Mouse (Mus musculus) hindbrain, embryonic 15.5 days (tissue): ENCODE data around the gene Rapgef6. TPM values are rescaled to one million over a fixed set of nuclear protein-coding genes. Genes with fewer than 3 reads are reported as not detected.
"Not testable (repeated sequence)": the region's sequence is repeated elsewhere in the genome, so short reads cannot be mapped to it uniquely, and the experiment has no call there.

ENCODE experiments used
- ATAC-seq: fragments of 200-750 bp; cut with Nextera tagmentation; 2 replicates; pipeline ENCODE4 v1.8.0; 2017; ENCODE audit warnings: low read depth, moderate number of reproducible peaks, moderate TSS enrichment; ENCODE audit not compliant: low FRiP score
- H3K27ac ChIP-seq: fragments of 300-500 bp; sonication (generic); replicated peaks from 2 replicates; pipeline ENCODE4 v1.5.1; 2015; ENCODE audit warnings: mild to moderate bottlenecking, inconsistent platforms
- H3K27me3 ChIP-seq: fragments of 300-500 bp; sonication (generic); 2 replicates; pipeline ENCODE4 v1.6.1; 2015; ENCODE audit warnings: control low read depth, inconsistent platforms
- H3K36me3 ChIP-seq: fragments of 300-500 bp; sonication (generic); 2 replicates; pipeline ENCODE4 v1.6.1; 2015; ENCODE audit warnings: control low read depth, inconsistent platforms
- H3K4me1 ChIP-seq: fragments of 300-500 bp; sonication (generic); replicated peaks from 2 replicates; pipeline ENCODE4 v1.6.1; 2015; ENCODE audit warnings: control low read depth, inconsistent platforms
- H3K4me2 ChIP-seq: fragments of 300-500 bp; sonication (generic); 2 replicates; pipeline ENCODE4 v1.6.1; 2015; ENCODE audit warnings: moderate library complexity, mild to moderate bottlenecking, inconsistent platforms
- H3K4me3 ChIP-seq: fragments of 300-500 bp; sonication (generic); 2 replicates; pipeline ENCODE4 v1.5.1; 2015; ENCODE audit warnings: mild to moderate bottlenecking, inconsistent platforms
- H3K9ac ChIP-seq: fragments of 300-500 bp; sonication (generic); 2 replicates; pipeline ENCODE4 v1.6.1; 2015; ENCODE audit warnings: inconsistent platforms
- H3K9me3 ChIP-seq: fragments of 300-500 bp; sonication (generic); 2 replicates; pipeline ENCODE4 v1.6.1; 2016; ENCODE audit warnings: control low read depth, inconsistent platforms
- WGBS: fragments of 180-500 bp; shearing (Covaris S2); methylation state at CpG from one replicate; pipeline ENCODE4 v1.1.7; 2015; 5-methylcytosine and 5-hydroxymethylcytosine counted together
- polyA plus RNA-seq: library from polyadenylated mRNA; unstranded; fragments of >200 nt; fragmentation: Nextera tagmentation; extraction: Ambion mirVana; gene quantifications from 2 replicates; pipeline ENCODE4 v1.2.1, GENCODE M21; 2015

The Rapgef6 gene
- polyA plus RNA-seq, 1 experiment from 2014 or later = 34.1 TPM

GRCm38 (mm10) chr11:54594049-54594448 lies 71.4 kb downstream of the Rapgef6 start:
- no peaks in the 10 kb centered on the region for H3K9me3 ChIP-seq
- no peaks in the 10 kb centered on the region for H3K36me3 ChIP-seq
- H3K9ac ChIP-seq = no peak overlapping the region
- H3K4me3 ChIP-seq = no peak overlapping the region
- no peaks in the 10 kb centered on the region for H3K27me3 ChIP-seq
- 46% methylated on average over 2 of the region's 2 CpGs for WGBS
- no peak overlapping the region for H3K4me2 ChIP-seq
- no peak for ATAC-seq
- no peak overlapping the region for H3K27ac ChIP-seq
- no peaks in the 10 kb centered on the region for H3K4me1 ChIP-seq

GRCm38 (mm10) chr11:54595053-54595452 lies 72.4 kb downstream of the Rapgef6 start:
- Histone ChIP-seq H3K27ac (peak overlapping the region; percentile 59), H3K27me3 (no peaks in the 10 kb centered on the region), H3K9ac (peak overlapping the region; percentile 14; the same call in 1 of the 2 replicates), H3K4me2 (no peak overlapping the region), H3K36me3 (no peaks in the 10 kb centered on the region), H3K4me1 (peaks cover 3% of the 10 kb centered on the region; the same call in 1 of the 2 replicates), H3K4me3 (no peak overlapping the region), H3K9me3 (no peaks in the 10 kb centered on the region)
- no peak for ATAC-seq
- WGBS = 74% methylated on average over 4 of the region's 4 CpGs

GRCm38 (mm10) chr11:54595905-54596555 lies 73.4 kb downstream of the Rapgef6 start:
- no peaks in the 10 kb centered on the region for H3K27me3 ChIP-seq
- peak overlapping the region; percentile 38 for H3K4me3 ChIP-seq
- peak overlapping the region; percentile 28 for H3K9ac ChIP-seq
- no peaks in the 10 kb centered on the region for H3K36me3 ChIP-seq
- 52% methylated on average over 8 of the region's 8 CpGs for WGBS
- H3K9me3 ChIP-seq = no peaks in the 10 kb centered on the region
- ATAC-seq = peak; percentile 84
- H3K4me2 ChIP-seq = peak overlapping the region; percentile 48
- peak overlapping the region; percentile 74 for H3K27ac ChIP-seq
- peaks cover 6% of the 10 kb centered on the region; the same call in 1 of the 2 replicates for H3K4me1 ChIP-seq

GRCm38 (mm10) chr11:54597902-54598447 lies 75.3 kb downstream of the Rapgef6 start:
- H3K4me1 ChIP-seq = peaks cover 6% of the 10 kb centered on the region; the same call in 1 of the 2 replicates
- H3K36me3 ChIP-seq = no peaks in the 10 kb centered on the region
- 0 out of 2 replicates have a peak overlapping the region, but pooled peaks have one; percentile 23 for H3K9ac ChIP-seq
- no peaks in the 10 kb centered on the region for H3K9me3 ChIP-seq
- ATAC-seq = no peak
- 24% methylated on average over 1 of the region's 1 CpGs for whole genome bisulfite sequencing
- H3K4me2 ChIP-seq = peak overlapping the region; percentile 41
- H3K27ac ChIP-seq = no peak overlapping the region; the same call in 1 of the 2 replicates
- peak overlapping the region; percentile 33 for H3K4me3 ChIP-seq
- no peaks in the 10 kb centered on the region for H3K27me3 ChIP-seq

GRCm38 (mm10) chr11:54601121-54601520 lies 78.5 kb downstream of the Rapgef6 start:
- ATAC-seq = no peak
- H3K36me3 ChIP-seq = no peaks in the 10 kb centered on the region
- whole genome bisulfite sequencing = 89% methylated on average over 2 of the region's 2 CpGs

GRCm38 (mm10) chr11:54602764-54603163 lies 80.1 kb downstream of the Rapgef6 start:
- not testable (repeated sequence) for H3K36me3 ChIP-seq, H3K9ac ChIP-seq, H3K4me2 ChIP-seq, H3K9me3 ChIP-seq, ATAC-seq, H3K4me1 ChIP-seq, H3K27me3 ChIP-seq, H3K27ac ChIP-seq, H3K4me3 ChIP-seq
- 97% methylated on average over 1 of the region's 1 CpGs for WGBS

More at GRCm38 (mm10) chr11:54601121-54601520, 78.5 kb downstream of the Rapgef6 start:
- H3K9ac ChIP-seq = no peak overlapping the region
- H3K27me3 ChIP-seq = no peaks in the 10 kb centered on the region
- no peaks in the 10 kb centered on the region for H3K9me3 ChIP-seq
- no peak overlapping the region for H3K27ac ChIP-seq
- H3K4me2 ChIP-seq = no peak overlapping the region
- H3K4me1 ChIP-seq = peaks cover 6% of the 10 kb centered on the region; the same call in 1 of the 2 replicates
- H3K4me3 ChIP-seq = no peak overlapping the region

GRCm38 (mm10) chr11:54604415-54604814 lies 81.8 kb downstream of the Rapgef6 start:
- no peak overlapping the region for H3K27ac ChIP-seq
- no peaks in the 10 kb centered on the region for H3K27me3 ChIP-seq
- no peak for ATAC-seq
- H3K9ac ChIP-seq = no peak overlapping the region
- no peak overlapping the region for H3K4me3 ChIP-seq
- H3K9me3 ChIP-seq = no peaks in the 10 kb centered on the region
- 76% methylated on average over 3 of the region's 3 CpGs for WGBS
- no peak overlapping the region for H3K4me2 ChIP-seq
- H3K4me1 ChIP-seq = peaks cover 6% of the 10 kb centered on the region; the same call in 1 of the 2 replicates
- H3K36me3 ChIP-seq = no peaks in the 10 kb centered on the region

GRCm38 (mm10) chr11:54613628-54614027 lies 91.0 kb downstream of the Rapgef6 start:
- Histone ChIP-seq H3K27me3 (no peaks in the 10 kb centered on the region), H3K9ac (no peak overlapping the region), H3K4me2 (no peak overlapping the region), H3K36me3 (no peaks in the 10 kb centered on the region), H3K4me3 (no peak overlapping the region), H3K4me1 (no peaks in the 10 kb centered on the region), H3K9me3 (no peaks in the 10 kb centered on the region), H3K27ac (no peak overlapping the region)
- no peak for ATAC-seq

GRCm38 (mm10) chr11:54614560-54614959 lies 91.9 kb downstream of the Rapgef6 start:
- no peaks in the 10 kb centered on the region for H3K4me1 ChIP-seq
- ATAC-seq = no peak
- H3K4me2 ChIP-seq = no peak overlapping the region
- 94% methylated on average over 1 of the region's 1 CpGs for WGBS
- H3K9me3 ChIP-seq = no peaks in the 10 kb centered on the region
- no peak overlapping the region for H3K9ac ChIP-seq
- no peak overlapping the region for H3K27ac ChIP-seq
- H3K4me3 ChIP-seq = no peak overlapping the region
- no peaks in the 10 kb centered on the region for H3K27me3 ChIP-seq
- H3K36me3 ChIP-seq = no peaks in the 10 kb centered on the region

GRCm38 (mm10) chr11:54618841-54619240 lies 96.2 kb downstream of the Rapgef6 start:
- H3K27me3 ChIP-seq = no peaks in the 10 kb centered on the region
- H3K9ac ChIP-seq = no peak overlapping the region
- no peak overlapping the region for H3K27ac ChIP-seq
- no peak overlapping the region for H3K4me2 ChIP-seq
- H3K9me3 ChIP-seq = no peaks in the 10 kb centered on the region
- H3K36me3 ChIP-seq = peaks cover 7% of the 10 kb centered on the region
- no peak for ATAC-seq
- 30% methylated on average over 2 of the region's 2 CpGs for WGBS
- H3K4me1 ChIP-seq = no peaks in the 10 kb centered on the region
- H3K4me3 ChIP-seq = no peak overlapping the region

GRCm38 (mm10) chr11:54621725-54622124 lies 99.1 kb downstream of the Rapgef6 start:
- ATAC-seq = no peak
- no peaks in the 10 kb centered on the region for H3K27me3 ChIP-seq
- H3K4me2 ChIP-seq = no peak overlapping the region
- no peaks in the 10 kb centered on the region for H3K4me1 ChIP-seq
- H3K4me3 ChIP-seq = no peak overlapping the region
- WGBS = 97% methylated on average over 2 of the region's 2 CpGs
- no peak overlapping the region for H3K9ac ChIP-seq
- H3K36me3 ChIP-seq = peaks cover 7% of the 10 kb centered on the region
- no peaks in the 10 kb centered on the region for H3K9me3 ChIP-seq
- H3K27ac ChIP-seq = no peak overlapping the region

- ATAC-seq = no peak
- Histone ChIP-seq H3K4me1 (no peaks in the 10 kb centered on the region), H3K9me3 (no peaks in the 10 kb centered on the region), H3K27ac (no peak overlapping the region), H3K4me3 (no peak overlapping the region), H3K27me3 (no peaks in the 10 kb centered on the region), H3K9ac (no peak overlapping the region), H3K36me3 (peaks cover 10% of the 10 kb centered on the region), H3K4me2 (no peak overlapping the region)
- 89% methylated on average over 1 of the region's 1 CpGs for WGBS
These were observed 104.3 kb downstream of the Rapgef6 start for GRCm38 (mm10) chr11:54626905-54627304.
